Mouse (Mus musculus) heart, postnatal 0 days (tissue): Measurements from ENCODE around the gene Cdc42bpg. TPM values are rescaled to one million over a fixed set of nuclear protein-coding genes. Genes with fewer than 3 reads are reported as not detected.

Experiments used
- ATAC-seq: fragments of 200-750 bp; cut with Nextera tagmentation; 2 replicates; pipeline ENCODE4 v1.8.0; 2017; ENCODE audit warnings: low read depth, moderate number of reproducible peaks, moderate library complexity; ENCODE audit not compliant: insufficient read depth
- DNase-seq: peaks from one replicate; pipeline ENCODE4 v3.0.0-alpha.2; 2016; ENCODE audit warnings: low spot score
- H3K27ac ChIP-seq: fragments of 300-500 bp; sonication (generic); 2 replicates; pipeline ENCODE4 v1.5.1; 2014; ENCODE audit warnings: low read depth, mild to moderate bottlenecking
- H3K27me3 ChIP-seq: fragments of 300-500 bp; sonication (generic); 2 replicates; pipeline ENCODE4 v1.6.1; 2014; ENCODE audit warnings: low read length, mixed read lengths; ENCODE audit not compliant: control insufficient read depth, insufficient read depth
- H3K36me3 ChIP-seq: fragments of 300-500 bp; sonication (generic); replicated peaks from 2 replicates; pipeline ENCODE4 v1.6.1; 2014; ENCODE audit warnings: low read length, mixed read lengths; ENCODE audit not compliant: control insufficient read depth, insufficient read depth
- H3K4me1 ChIP-seq: fragments of 300-500 bp; sonication (generic); 2 replicates; pipeline ENCODE4 v1.6.1; 2014; ENCODE audit warnings: antibody characterized with exemption; ENCODE audit not compliant: control insufficient read depth, insufficient read depth
- H3K4me2 ChIP-seq: fragments of 300-500 bp; sonication (generic); 2 replicates; pipeline ENCODE4 v1.6.1; 2014; ENCODE audit warnings: low read depth, mild to moderate bottlenecking, low read length, moderate library complexity
- H3K4me3 ChIP-seq: fragments of 300-500 bp; sonication (generic); 2 replicates; pipeline ENCODE4 v1.5.1; 2014; ENCODE audit warnings: low read depth, low read length
- H3K9ac ChIP-seq: fragments of 300-500 bp; sonication (generic); replicated peaks from 2 replicates; pipeline ENCODE4 v1.6.1; 2014; ENCODE audit warnings: low read depth, low read length, mixed read lengths
- H3K9me3 ChIP-seq: fragments of 300-500 bp; sonication (generic); replicated peaks from 2 replicates; pipeline ENCODE4 v1.6.1; 2016; ENCODE audit warnings: low read length; ENCODE audit not compliant: control insufficient read depth
- CTCF ChIP-seq: IDR thresholded peaks from 2 replicates; pipeline ENCODE4 v1.5.1; 2016; ENCODE audit warnings: antibody characterized with exemption, control low read depth, low read depth
- EP300 ChIP-seq: IDR thresholded peaks from 2 replicates; pipeline ENCODE4 v1.6.1; 2016; ENCODE audit warnings: antibody characterized with exemption, low read depth
- whole genome bisulfite sequencing: fragments of 180-500 bp; shearing (Covaris S2); extraction: QIAGEN DNeasy Blood & Tissue Kit; methylation state at CpG from one replicate; pipeline ENCODE4 v1.1.7; 2014; 5-methylcytosine and 5-hydroxymethylcytosine counted together
- polyA plus RNA-seq: library from polyadenylated mRNA; unstranded; fragments of >200 nt; fragmentation: Nextera tagmentation; extraction: Ambion mirVana; gene quantifications from 2 replicates; pipeline ENCODE4 v1.2.1, GENCODE M21; 2015
- total RNA-seq: library from RNA; depleted of rRNA; stranded (reverse); fragments of >200 nt; gene quantifications from 2 replicates; pipeline ENCODE4 v1.2.3, GENCODE M21; 2014; ENCODE audit warnings: low replicate concordance

The Cdc42bpg gene
- total and polyA plus RNA-seq, 2 experiments from 2014 or later: 0.51 to 9.5 TPM

GRCm38 (mm10) chr19:6339191-6339590 lies 32.9 kb downstream of the Cdc42bpg start:
- WGBS: 97% methylated on average over 6 of the region's 6 CpGs
- Histone ChIP-seq H3K27ac (no peak overlapping the region), H3K36me3 (peaks cover 40% of the 10 kb centered on the region), H3K4me1 (peaks cover 19% of the 10 kb centered on the region), H3K27me3 (no peaks in the 10 kb centered on the region), H3K4me2 (no peak overlapping the region), H3K4me3 (no peak overlapping the region), H3K9ac (no peak overlapping the region), H3K9me3 (no peaks in the 10 kb centered on the region)
- ATAC-seq (no peak), DNase-seq (no peak)
- TF ChIP-seq EP300: no peak
- no peak for TF ChIP-seq CTCF

GRCm38 (mm10) chr19:6339890-6340504 lies 33.7 kb downstream of the Cdc42bpg start:
- H3K27me3 ChIP-seq: no peaks in the 10 kb centered on the region
- H3K36me3 ChIP-seq: peaks cover 44% of the 10 kb centered on the region
- no peaks in the 10 kb centered on the region for H3K9me3 ChIP-seq
- DNase-seq (peak; percentile 36), ATAC-seq (0 out of 2 replicates have a peak, but pooled peaks have one; percentile 2)
- H3K27ac ChIP-seq: peak overlapping the region; percentile 71
- no peak overlapping the region for H3K9ac ChIP-seq
- H3K4me1 ChIP-seq: peaks cover 19% of the 10 kb centered on the region
- peak overlapping the region; percentile 89 for H3K4me2 ChIP-seq
- TF ChIP-seq CTCF (peak; percentile 14; the same call in 1 of the 2 replicates), EP300 (no peak)
- 53% methylated on average over 15 of the region's 15 CpGs for WGBS
- H3K4me3 ChIP-seq: no peak overlapping the region

GRCm38 (mm10) chr19:6340524-6341452 lies 34.5 kb downstream of the Cdc42bpg start, which contains the start of gene Map4k2:
Map4k2 (plus strand) TSS chr19:6341135.
- no peaks in the 10 kb centered on the region for H3K27me3 ChIP-seq
- WGBS: 4% methylated on average over 52 of the region's 72 CpGs
- H3K9ac ChIP-seq: peak within 1 kb of the TSS; percentile 68
- H3K27ac ChIP-seq: peak within 1 kb of the TSS; percentile 71
- H3K9me3 ChIP-seq: no peaks in the 10 kb centered on the region
- DNase-seq (peak; percentile 79), ATAC-seq (peak; percentile 85)
- H3K4me2 ChIP-seq: peak within 1 kb of the TSS; percentile 89
- peaks cover 15% of the 10 kb centered on the region for H3K4me1 ChIP-seq
- peaks cover 52% of the 10 kb centered on the region for H3K36me3 ChIP-seq
- TF ChIP-seq CTCF: no peak
- TF ChIP-seq EP300: peak; percentile 61; the same call in 1 of the 2 replicates
- H3K4me3 ChIP-seq: peak within 1 kb of the TSS; percentile 75

GRCm38 (mm10) chr19:6341453-6342077 lies 35.3 kb downstream of the Cdc42bpg start:
- peaks cover 60% of the 10 kb centered on the region for H3K36me3 ChIP-seq
- peak overlapping the region; percentile 89 for H3K4me2 ChIP-seq
- no peaks in the 10 kb centered on the region for H3K9me3 ChIP-seq
- peak overlapping the region; percentile 75 for H3K4me3 ChIP-seq
- 12% methylated on average over 23 of the region's 23 CpGs for WGBS
- H3K27ac ChIP-seq: peak overlapping the region; percentile 71
- no peak; the same call in 1 of the 2 replicates for ATAC-seq
- peak overlapping the region; percentile 68 for H3K9ac ChIP-seq
- peaks cover 7% of the 10 kb centered on the region; the same call in 1 of the 2 replicates for H3K4me1 ChIP-seq
- TF ChIP-seq EP300 (no peak), CTCF (no peak)
- no peaks in the 10 kb centered on the region for H3K27me3 ChIP-seq
- DNase-seq: no peak

- 0 out of 2 replicates have a peak, but pooled peaks cover 4% of the 10 kb centered on the region for H3K4me1 ChIP-seq
- 63% methylated on average over 5 of the region's 5 CpGs for WGBS
- no peak overlapping the region for H3K27ac ChIP-seq
- H3K27me3 ChIP-seq: no peaks in the 10 kb centered on the region
- peaks cover 59% of the 10 kb centered on the region for H3K36me3 ChIP-seq
- no peaks in the 10 kb centered on the region for H3K9me3 ChIP-seq
- H3K4me2 ChIP-seq: peak overlapping the region; percentile 89
- no peak overlapping the region; the same call in 1 of the 2 replicates for H3K9ac ChIP-seq
- ATAC-seq (no peak), DNase-seq (no peak)
- TF ChIP-seq EP300 (no peak), CTCF (no peak)
- peak overlapping the region; percentile 75 for H3K4me3 ChIP-seq
Measured at GRCm38 (mm10) chr19:6342276-6342933, 36.1 kb downstream of the Cdc42bpg start.
